Mouse (Mus musculus) C2C12 (cell line): ENCODE data around the gene Gnao1. TPM values are rescaled to one million over a fixed set of nuclear protein-coding genes. Genes with fewer than 3 reads are reported as not detected.

Experiments used
- H3K27me3 ChIP-seq: one replicate; pipeline ENCODE4 v1.6.1; 2011; ENCODE audit not compliant: control insufficient read depth, insufficient read depth, insufficient read length
- H3K36me3 ChIP-seq: one replicate; pipeline ENCODE4 v1.6.1; 2011; ENCODE audit not compliant: control insufficient read depth, insufficient read depth
- H3K4me3 ChIP-seq: one replicate; pipeline ENCODE4 v1.5.1; 2011; ENCODE audit warnings: mild to moderate bottlenecking, control low read depth; ENCODE audit not compliant: poor library complexity, insufficient read depth, severe bottlenecking
- H3K79me2 ChIP-seq: one replicate; pipeline ENCODE4 v1.6.1; 2011; ENCODE audit not compliant: control insufficient read depth, insufficient read depth
- H3K79me3 ChIP-seq: one replicate; pipeline ENCODE4 v1.6.1; 2011; ENCODE audit warnings: low read depth, control low read depth
- H3ac ChIP-seq: one replicate; pipeline ENCODE3; 2011; ENCODE audit warnings: low read depth; ENCODE audit not compliant: control insufficient read depth, insufficient read length
- CEBPB ChIP-seq: IDR thresholded peaks from one replicate; pipeline ENCODE4 v1.6.1; 2011; ENCODE audit warnings: low read depth, mild to moderate bottlenecking, control low read depth, moderate library complexity
- CTCF ChIP-seq: IDR thresholded peaks from one replicate; pipeline ENCODE4 v1.5.1; 2011; ENCODE audit not compliant: control insufficient read depth, insufficient read depth, insufficient read length
- FOSL1 ChIP-seq: IDR thresholded peaks from one replicate; pipeline ENCODE4 v1.8.0; 2011; ENCODE audit warnings: mild to moderate bottlenecking, low read length; ENCODE audit not compliant: poor library complexity, insufficient read depth, severe bottlenecking
- MAX ChIP-seq: IDR thresholded peaks from one replicate; pipeline ENCODE4 v1.6.1; 2011; ENCODE audit warnings: mild to moderate bottlenecking, control low read depth
- MYOD1 ChIP-seq: IDR thresholded peaks from one replicate; pipeline ENCODE4 v1.6.1; 2011; ENCODE audit warnings: low read depth; ENCODE audit not compliant: control insufficient read depth, insufficient read length
- MYOG ChIP-seq: IDR thresholded peaks from one replicate; pipeline ENCODE4 v1.6.1; 2011; ENCODE audit not compliant: control insufficient read depth, insufficient read length; ENCODE audit errors: extremely low read depth
- USF1 ChIP-seq: IDR thresholded peaks from one replicate; pipeline ENCODE4 v1.6.1; 2011; ENCODE audit warnings: low read depth, mild to moderate bottlenecking, control low read depth, moderate library complexity
- long read RNA-seq, 2 experiments: library from polyadenylated mRNA; unstranded; transcript quantifications; one replicate each; pipeline ENCODE4 v2.0.0; 2019 to 2020
- polyA plus RNA-seq: library from polyadenylated mRNA; unstranded; fragments of >200 nt; fragmentation: generic; extraction: Trizol; gene quantifications from one replicate; pipeline ENCODE4 v1.2.1, GENCODE M21; 2012; ENCODE audit warnings: missing spikeins

Gnao1 gene
- 20.5 TPM for polyA plus RNA-seq
- long read RNA-seq, experiment 1, partial matches to known transcripts: 1 of 15 reads
- long read RNA-seq, experiment 1, other reads (novel, unspliced or antisense): 8 of 15 reads
- long read RNA-seq, experiment 2, full-length matches to known transcripts: 10 of 24 reads
- long read RNA-seq, experiment 2, partial matches to known transcripts: 2 of 24 reads
- long read RNA-seq, experiment 2, other reads (novel, unspliced or antisense): 12 of 24 reads

GRCm38 (mm10) chr8:93809686-93810027, at the start of gene Gnao1:
Gnao1 (plus strand) TSS chr8:93809966.
- Histone ChIP-seq H3ac (peak within 1 kb of the TSS; percentile 71), H3K79me2 (peaks cover 26% of the 10 kb centered on the region), H3K27me3 (peaks cover 3% of the 10 kb centered on the region), H3K4me3 (peak within 1 kb of the TSS; percentile 59), H3K36me3 (no peaks in the 10 kb centered on the region), H3K79me3 (no peaks in the 10 kb centered on the region)
- TF ChIP-seq MYOG: no peak
- TF ChIP-seq FOSL1: no peak
- TF ChIP-seq MYOD1: no peak
- TF ChIP-seq CTCF: no peak
- no peak for TF ChIP-seq CEBPB
- TF ChIP-seq USF1: no peak
- no peak for TF ChIP-seq MAX

GRCm38 (mm10) chr8:93777605-93778004, 32.2 kb upstream of the Gnao1 start:
- H3K79me3 ChIP-seq: no peaks in the 10 kb centered on the region
- H3ac ChIP-seq: no peak overlapping the region
- no peak for TF ChIP-seq MAX
- no peak overlapping the region for H3K4me3 ChIP-seq
- H3K79me2 ChIP-seq: no peaks in the 10 kb centered on the region
- H3K27me3 ChIP-seq: peaks cover 26% of the 10 kb centered on the region
- H3K36me3 ChIP-seq: no peaks in the 10 kb centered on the region

- no peaks in the 10 kb centered on the region for H3K36me3 ChIP-seq
- TF ChIP-seq MYOG (no peak), FOSL1 (no peak), CTCF (no peak), MAX (no peak), CEBPB (no peak), USF1 (no peak), MYOD1 (no peak)
- H3ac ChIP-seq: no peak overlapping the region
- H3K79me2 ChIP-seq: peaks cover 22% of the 10 kb centered on the region
- H3K4me3 ChIP-seq: no peak overlapping the region
- H3K27me3 ChIP-seq: peaks cover 3% of the 10 kb centered on the region
- no peaks in the 10 kb centered on the region for H3K79me3 ChIP-seq
These were observed 540 bp upstream of the Gnao1 start for GRCm38 (mm10) chr8:93809226-93809625.

- TF ChIP-seq CEBPB: no peak
- no peak for TF ChIP-seq MAX
- TF ChIP-seq MYOD1: no peak
- no peak for TF ChIP-seq MYOG
- no peak for TF ChIP-seq FOSL1
- TF ChIP-seq CTCF: no peak
- TF ChIP-seq USF1: no peak
- Histone ChIP-seq H3K27me3 (peaks cover 3% of the 10 kb centered on the region), H3K36me3 (no peaks in the 10 kb centered on the region), H3K79me2 (peaks cover 27% of the 10 kb centered on the region), H3K4me3 (peak overlapping the region; percentile 59), H3ac (peak overlapping the region; percentile 71), H3K79me3 (no peaks in the 10 kb centered on the region)
These were observed 477 bp downstream of the Gnao1 start for GRCm38 (mm10) chr8:93810028-93810858.

- Histone ChIP-seq H3K79me2 (peaks cover 27% of the 10 kb centered on the region), H3K36me3 (no peaks in the 10 kb centered on the region), H3ac (peak overlapping the region; percentile 65), H3K27me3 (peaks cover 3% of the 10 kb centered on the region), H3K79me3 (no peaks in the 10 kb centered on the region), H3K4me3 (peak overlapping the region; percentile 59)
- TF ChIP-seq CEBPB (no peak), CTCF (no peak), FOSL1 (no peak), MAX (no peak), MYOD1 (no peak), MYOG (no peak), USF1 (no peak)
These were observed 1.3 kb downstream of the Gnao1 start for GRCm38 (mm10) chr8:93810859-93811602.
